Mouse (Mus musculus) hindbrain, embryonic 13.5 days (tissue): Measurements from ENCODE around the gene Plekha4. TPM values are rescaled to one million over a fixed set of nuclear protein-coding genes. Genes with fewer than 3 reads are reported as not detected.

Experiments used
- ATAC-seq: fragments of 200-750 bp; cut with Nextera tagmentation; 2 replicates; pipeline ENCODE4 v1.8.0; 2017; ENCODE audit warnings: moderate TSS enrichment; ENCODE audit not compliant: low FRiP score
- H3K27ac ChIP-seq: fragments of 300-500 bp; sonication (generic); 2 replicates; pipeline ENCODE4 v1.5.1; 2015; ENCODE audit warnings: inconsistent platforms, mild to moderate bottlenecking, moderate library complexity
- H3K27me3 ChIP-seq: fragments of 300-500 bp; sonication (generic); 2 replicates; pipeline ENCODE4 v1.6.1; 2015; ENCODE audit warnings: mild to moderate bottlenecking, inconsistent platforms
- H3K36me3 ChIP-seq: fragments of 300-500 bp; sonication (generic); 2 replicates; pipeline ENCODE4 v1.6.1; 2015; ENCODE audit warnings: mild to moderate bottlenecking, inconsistent platforms
- H3K4me1 ChIP-seq: fragments of 300-500 bp; sonication (generic); replicated peaks from 2 replicates; pipeline ENCODE4 v1.6.1; 2015; ENCODE audit warnings: inconsistent platforms
- H3K4me2 ChIP-seq: fragments of 300-500 bp; sonication (generic); 2 replicates; pipeline ENCODE4 v1.6.1; 2015; ENCODE audit warnings: inconsistent platforms, mild to moderate bottlenecking, moderate library complexity
- H3K4me3 ChIP-seq: fragments of 300-500 bp; sonication (generic); 2 replicates; pipeline ENCODE4 v1.5.1; 2015; ENCODE audit warnings: mild to moderate bottlenecking, inconsistent platforms
- H3K9ac ChIP-seq: fragments of 300-500 bp; sonication (generic); 2 replicates; pipeline ENCODE4 v1.6.1; 2015; ENCODE audit warnings: mild to moderate bottlenecking, inconsistent platforms
- H3K9me3 ChIP-seq: fragments of 300-500 bp; sonication (generic); 2 replicates; pipeline ENCODE4 v1.6.1; 2016; ENCODE audit warnings: inconsistent platforms
- WGBS: fragments of 180-500 bp; shearing (Covaris S2); methylation state at CpG from one replicate; pipeline ENCODE4 v1.1.7; 2015; 5-methylcytosine and 5-hydroxymethylcytosine counted together
- polyA plus RNA-seq: library from polyadenylated mRNA; unstranded; fragments of >200 nt; fragmentation: Nextera tagmentation; extraction: Ambion mirVana; gene quantifications from 2 replicates; pipeline ENCODE4 v1.2.1, GENCODE M21; 2015

Plekha4 gene
- polyA plus RNA-seq, 1 experiment from 2014 or later: 4.3 TPM

GRCm38 (mm10) chr7:45549641-45550436 is 23.7 kb downstream of the Plekha4 start:
- Histone ChIP-seq H3K9me3 (no peaks in the 10 kb centered on the region), H3K27ac (no peak overlapping the region), H3K4me2 (no peak overlapping the region), H3K36me3 (no peaks in the 10 kb centered on the region), H3K4me3 (no peak overlapping the region), H3K27me3 (no peaks in the 10 kb centered on the region), H3K9ac (no peak overlapping the region), H3K4me1 (no peaks in the 10 kb centered on the region)
- no peak for ATAC-seq
- 87% methylated on average over 16 of the region's 16 CpGs for WGBS

- H3K27me3 ChIP-seq: no peaks in the 10 kb centered on the region
- no peaks in the 10 kb centered on the region for H3K4me1 ChIP-seq
- no peak overlapping the region for H3K27ac ChIP-seq
- H3K4me2 ChIP-seq: no peak overlapping the region
- no peaks in the 10 kb centered on the region for H3K9me3 ChIP-seq
- WGBS: 81% methylated on average over 11 of the region's 11 CpGs
- no peak for ATAC-seq
- no peaks in the 10 kb centered on the region for H3K36me3 ChIP-seq
- H3K9ac ChIP-seq: no peak overlapping the region
- H3K4me3 ChIP-seq: no peak overlapping the region
Measured at GRCm38 (mm10) chr7:45550821-45551511, 24.8 kb downstream of the Plekha4 start.

- H3K36me3 ChIP-seq: no peaks in the 10 kb centered on the region
- 83% methylated on average over 8 of the region's 8 CpGs for WGBS
- no peaks in the 10 kb centered on the region for H3K4me1 ChIP-seq
- ATAC-seq: no peak
- H3K9me3 ChIP-seq: no peaks in the 10 kb centered on the region
- no peak overlapping the region for H3K9ac ChIP-seq
- H3K27ac ChIP-seq: no peak overlapping the region
- H3K27me3 ChIP-seq: no peaks in the 10 kb centered on the region
- H3K4me2 ChIP-seq: no peak overlapping the region
- H3K4me3 ChIP-seq: no peak overlapping the region
Measured at GRCm38 (mm10) chr7:45551512-45551883, 25.4 kb downstream of the Plekha4 start.

GRCm38 (mm10) chr7:45553519-45553918 is 27.4 kb downstream of the Plekha4 start:
- WGBS: 77% methylated on average over 8 of the region's 8 CpGs
- Histone ChIP-seq H3K9me3 (no peaks in the 10 kb centered on the region), H3K27ac (no peak overlapping the region)

GRCm38 (mm10) chr7:45553990-45554389 is 27.9 kb downstream of the Plekha4 start:
- 87% methylated on average over 2 of the region's 2 CpGs for WGBS
- no peaks in the 10 kb centered on the region for H3K36me3 ChIP-seq
- ATAC-seq: no peak
- H3K4me2 ChIP-seq: no peak overlapping the region
- H3K27ac ChIP-seq: no peak overlapping the region
- no peaks in the 10 kb centered on the region for H3K4me1 ChIP-seq
- H3K4me3 ChIP-seq: no peak overlapping the region
- no peaks in the 10 kb centered on the region for H3K9me3 ChIP-seq
- no peak overlapping the region for H3K9ac ChIP-seq
- no peaks in the 10 kb centered on the region for H3K27me3 ChIP-seq

More at GRCm38 (mm10) chr7:45553519-45553918, 27.4 kb downstream of the Plekha4 start:
- H3K4me1 ChIP-seq: no peaks in the 10 kb centered on the region
- no peak overlapping the region for H3K4me3 ChIP-seq
- no peak for ATAC-seq
- H3K4me2 ChIP-seq: no peak overlapping the region
- H3K9ac ChIP-seq: no peak overlapping the region
- H3K27me3 ChIP-seq: no peaks in the 10 kb centered on the region
- no peaks in the 10 kb centered on the region for H3K36me3 ChIP-seq

- Histone ChIP-seq H3K9ac (no peak within 1 kb of the TSS; the same call in 1 of the 2 replicates), H3K9me3 (no peaks in the 10 kb centered on the region), H3K27ac (no peak within 1 kb of the TSS), H3K4me1 (no peaks in the 10 kb centered on the region), H3K4me3 (no peak within 1 kb of the TSS), H3K27me3 (no peaks in the 10 kb centered on the region), H3K36me3 (no peaks in the 10 kb centered on the region), H3K4me2 (no peak within 1 kb of the TSS)
- no peak for ATAC-seq
- 42% methylated on average over 8 of the region's 8 CpGs for WGBS
Measured at GRCm38 (mm10) chr7:45554744-45555143, 28.6 kb downstream of the Plekha4 start, which contains the start of gene Hsd17b14. Gene Hsd17b14, plus strand, starts transcription at chr7:45554893.

GRCm38 (mm10) chr7:45555787-45556186 is 29.7 kb downstream of the Plekha4 start:
- ATAC-seq: no peak
- H3K9me3 ChIP-seq: no peaks in the 10 kb centered on the region
- H3K9ac ChIP-seq: no peak overlapping the region
- no peak overlapping the region for H3K4me3 ChIP-seq
- H3K4me1 ChIP-seq: no peaks in the 10 kb centered on the region
- WGBS: 21% methylated on average over 8 of the region's 8 CpGs
- no peak overlapping the region for H3K27ac ChIP-seq
- H3K4me2 ChIP-seq: no peak overlapping the region
- H3K36me3 ChIP-seq: no peaks in the 10 kb centered on the region
- no peaks in the 10 kb centered on the region for H3K27me3 ChIP-seq

- no peak for ATAC-seq
- H3K27me3 ChIP-seq: peaks cover 11% of the 10 kb centered on the region; the same call in 1 of the 2 replicates
- no peaks in the 10 kb centered on the region for H3K9me3 ChIP-seq
- WGBS: 69% methylated on average over 5 of the region's 6 CpGs
- H3K4me1 ChIP-seq: no peaks in the 10 kb centered on the region; the same call in 1 of the 2 replicates
- H3K9ac ChIP-seq: no peak overlapping the region
- no peak overlapping the region for H3K4me3 ChIP-seq
- H3K36me3 ChIP-seq: no peaks in the 10 kb centered on the region
- H3K4me2 ChIP-seq: no peak overlapping the region
- no peak overlapping the region for H3K27ac ChIP-seq
Measured at GRCm38 (mm10) chr7:45558907-45559306, 32.8 kb downstream of the Plekha4 start.

- H3K4me3 ChIP-seq: no peak overlapping the region
- no peaks in the 10 kb centered on the region for H3K9me3 ChIP-seq
- no peaks in the 10 kb centered on the region for H3K36me3 ChIP-seq
- H3K27me3 ChIP-seq: peaks cover 11% of the 10 kb centered on the region; the same call in 1 of the 2 replicates
- no peak overlapping the region for H3K27ac ChIP-seq
- H3K9ac ChIP-seq: no peak overlapping the region
- H3K4me1 ChIP-seq: no peaks in the 10 kb centered on the region; the same call in 1 of the 2 replicates
- WGBS: 78% methylated on average over 7 of the region's 7 CpGs
- H3K4me2 ChIP-seq: no peak overlapping the region
- ATAC-seq: no peak
Measured at GRCm38 (mm10) chr7:45560241-45560640, 34.1 kb downstream of the Plekha4 start.

- H3K36me3 ChIP-seq: no peaks in the 10 kb centered on the region
- H3K4me3 ChIP-seq: no peak overlapping the region
- H3K9me3 ChIP-seq: no peaks in the 10 kb centered on the region
- no peaks in the 10 kb centered on the region; the same call in 1 of the 2 replicates for H3K4me1 ChIP-seq
- H3K9ac ChIP-seq: no peak overlapping the region
- no peak overlapping the region for H3K4me2 ChIP-seq
- no peak overlapping the region for H3K27ac ChIP-seq
- 29% methylated on average over 17 of the region's 17 CpGs for WGBS
- peaks cover 11% of the 10 kb centered on the region; the same call in 1 of the 2 replicates for H3K27me3 ChIP-seq
- ATAC-seq: 0 out of 2 replicates have a peak, but pooled peaks have one; percentile 71
Measured at GRCm38 (mm10) chr7:45560843-45561623, 34.9 kb downstream of the Plekha4 start.

GRCm38 (mm10) chr7:45561624-45562520 is 35.7 kb downstream of the Plekha4 start:
- Histone ChIP-seq H3K4me3 (no peak overlapping the region), H3K4me1 (no peaks in the 10 kb centered on the region; the same call in 1 of the 2 replicates), H3K27ac (no peak overlapping the region), H3K9me3 (no peaks in the 10 kb centered on the region), H3K27me3 (peaks cover 11% of the 10 kb centered on the region; the same call in 1 of the 2 replicates), H3K36me3 (no peaks in the 10 kb centered on the region), H3K4me2 (no peak overlapping the region), H3K9ac (peak overlapping the region; percentile 31; the same call in 1 of the 2 replicates)
- WGBS: 55% methylated on average over 12 of the region's 12 CpGs
- no peak for ATAC-seq
